Mouse (Mus musculus) Patski (cell line): Measurements from ENCODE around the gene Slc16a13. TPM values are rescaled to one million over a fixed set of nuclear protein-coding genes. Genes with fewer than 3 reads are reported as not detected.
A peak's percentile ranks its signal among the peaks of the same experiment; 100 is the strongest.

Experiments
- ATAC-seq: fragments of 100-300 bp; one replicate; pipeline ENCODE4 v1.8.0; 2021
- CTCF ChIA-PET: fragments of 350-600 bp; sonication (Branson Sonifier 250); formaldehyde crosslinking; loops from one replicate; lab custom pipeline; 2022; ENCODE audit warnings: inconsistent platforms; lab: Charles Lee
- POLR2A ChIA-PET: fragments of 350-600 bp; sonication (Branson Sonifier 250); formaldehyde crosslinking; loops from one replicate; lab custom pipeline; 2022; ENCODE audit warnings: antibody characterized with exemption, inconsistent platforms; lab: Charles Lee
- DNase-seq: peaks from one replicate; pipeline ENCODE4 v3.0.0-alpha.2; 2011; ENCODE audit warnings: low read depth, low spot score
- H3K27me3 ChIP-seq: fragments of 371-371 bp; one replicate; pipeline ENCODE4 v1.5.1; 2021
- CTCF ChIP-seq: fragments of 100-300 bp; IDR thresholded peaks from one replicate; pipeline ENCODE4 v1.5.1; 2021
- in situ Hi-C: fragments of 300-500 bp; cut with MboI; formaldehyde crosslinking; loops from 3 replicates; pipeline ENCODE4 v1.11.1; 2018; ENCODE audit warnings: low pct_unique_long_range_greater_than_20kb, mixed read lengths
- polyA plus RNA-seq: library from polyadenylated mRNA; unstranded; gene quantifications from one replicate; pipeline ENCODE4 v1.2.3, GENCODE M21; 2021

Gene Slc16a13
- polyA plus RNA-seq, 1 experiment from 2014 or later = 12.2 TPM

- CTCF ChIA-PET = no interaction called here
- peaks cover 25% of the 10 kb centered on the region for H3K27me3 ChIP-seq
- POLR2A ChIA-PET = no interaction called here
- TF ChIP-seq CTCF = no peak
- no peak for DNase-seq
- in situ Hi-C loops = no loop called here
- no peak for ATAC-seq
These were observed 21.7 kb upstream of the Slc16a13 start for GRCm38 (mm10) chr11:70242591-70242990.

GRCm38 (mm10) chr11:70239541-70240279 lies 18.8 kb upstream of the Slc16a13 start, which contains the start of the genes Gm21988 and Rnasek:
Gene Gm21988, minus strand, starts transcription at chr11:70239830.
Gene Rnasek, minus strand, starts transcription at chr11:70239842.
- in situ Hi-C loops = no loop called here
- peak; percentile 69 for DNase-seq
- peak; percentile 8 for ATAC-seq
- ChIA-PET POLR2A (interaction anchor here (1.1 to 2.0 kb wide), 5 partner anchors 7 to 19 kb away, joined by 4 to 8 read pairs (median 5); no protein-coding TSS in a partner anchor), CTCF (interaction anchor here (2.4 kb wide), 1 partner anchor 9 kb away, joined by 12 read pairs; the partner anchor contains the start of gene Bcl6b)
- H3K27me3 ChIP-seq = peaks cover 10% of the 10 kb centered on the region
- TF ChIP-seq CTCF = no peak

GRCm38 (mm10) chr11:70238591-70239440 lies 18.0 kb upstream of the Slc16a13 start:
- ATAC-seq = no peak
- DNase-seq = no peak
- no peak for TF ChIP-seq CTCF
- peaks cover 1% of the 10 kb centered on the region for H3K27me3 ChIP-seq
- POLR2A ChIA-PET = interaction anchor here (1.1 to 2.0 kb wide), 5 partner anchors 8 to 19 kb away, joined by 4 to 8 read pairs (median 5); no protein-coding TSS in a partner anchor
- CTCF ChIA-PET = interaction anchor here (2.4 kb wide), 1 partner anchor 8 kb away, joined by 12 read pairs; the partner anchor contains the start of gene Bcl6b
- in situ Hi-C loops = no loop called here

- DNase-seq (no peak), ATAC-seq (peak; percentile 84)
- in situ Hi-C loops = no loop called here
- CTCF ChIA-PET = interaction anchor here (0.8 to 1.2 kb wide), 3 partner anchors 13 to 96 kb away, joined by 3 read pairs; partner anchors contain the start of gene Alox12e
- no peaks in the 10 kb centered on the region for H3K27me3 ChIP-seq
- POLR2A ChIA-PET = interaction anchor here (0.6 kb wide), 1 partner anchor 607 kb away, joined by 4 read pairs; no protein-coding TSS in a partner anchor
- TF ChIP-seq CTCF = no peak
These were observed 16.7 kb upstream of the Slc16a13 start, which contains the start of gene 0610010K14Rik for GRCm38 (mm10) chr11:70237457-70238167. Gene 0610010K14Rik, minus strand, starts transcription at chr11:70237914.

- DNase-seq (no peak), ATAC-seq (no peak)
- CTCF ChIA-PET = interaction anchor here (1.2 kb wide), 1 partner anchor 96 kb away, joined by 3 read pairs; no protein-coding TSS in a partner anchor
- H3K27me3 ChIP-seq = no peaks in the 10 kb centered on the region
- POLR2A ChIA-PET = interaction anchor here (0.6 kb wide), 2 partner anchors 607 to 1158 kb away, joined by 4 read pairs; no protein-coding TSS in a partner anchor
- in situ Hi-C loops = no loop called here
- TF ChIP-seq CTCF = no peak
These were observed 15.9 kb upstream of the Slc16a13 start for GRCm38 (mm10) chr11:70236717-70237116.

GRCm38 (mm10) chr11:70235254-70235900 lies 14.5 kb upstream of the Slc16a13 start:
- ChIA-PET CTCF (no interaction called here), POLR2A (no interaction called here)
- no peak for ATAC-seq

GRCm38 (mm10) chr11:70234497-70234896 lies 13.6 kb upstream of the Slc16a13 start:
- POLR2A ChIA-PET = no interaction called here
- TF ChIP-seq CTCF = no peak
- peaks cover 6% of the 10 kb centered on the region for H3K27me3 ChIP-seq
- no peak for DNase-seq
- CTCF ChIA-PET = no interaction called here
- in situ Hi-C loops = no loop called here
- no peak for ATAC-seq

More at GRCm38 (mm10) chr11:70235254-70235900, 14.5 kb upstream of the Slc16a13 start:
- peaks cover under 1% of the 10 kb centered on the region for H3K27me3 ChIP-seq
- in situ Hi-C loops = no loop called here
- DNase-seq = no peak
- TF ChIP-seq CTCF = no peak

GRCm38 (mm10) chr11:70234037-70234436 lies 13.2 kb upstream of the Slc16a13 start:
- no peak for DNase-seq
- H3K27me3 ChIP-seq = peaks cover 10% of the 10 kb centered on the region
- POLR2A ChIA-PET = no interaction called here
- CTCF ChIA-PET = interaction anchor here (1.2 kb wide), 1 partner anchor 14 kb away, joined by 3 read pairs; no protein-coding TSS in a partner anchor
- ATAC-seq = no peak
- no peak for TF ChIP-seq CTCF
- in situ Hi-C loops = no loop called here

- no peak for ATAC-seq
- CTCF ChIA-PET = interaction anchor here (1.2 kb wide), 1 partner anchor 15 kb away, joined by 3 read pairs; no protein-coding TSS in a partner anchor
- POLR2A ChIA-PET = no interaction called here
These were observed 12.2 kb upstream of the Slc16a13 start for GRCm38 (mm10) chr11:70233016-70233415.

More at GRCm38 (mm10) chr11:70233016-70233415, 12.2 kb upstream of the Slc16a13 start:
- TF ChIP-seq CTCF = no peak
- in situ Hi-C loops = no loop called here
- no peak for DNase-seq
- H3K27me3 ChIP-seq = peaks cover 19% of the 10 kb centered on the region
